Mouse (Mus musculus) hindbrain, embryonic 16.5 days (tissue): ENCODE data around the gene Zfp526. TPM values are rescaled to one million over a fixed set of nuclear protein-coding genes. Genes with fewer than 3 reads are reported as not detected.

ENCODE experiments used
- ATAC-seq: fragments of 200-750 bp; cut with Nextera tagmentation; 2 replicates; pipeline ENCODE4 v1.8.0; 2017; ENCODE audit warnings: moderate TSS enrichment, moderate library complexity
- H3K27ac ChIP-seq: fragments of 300-500 bp; sonication (generic); 2 replicates; pipeline ENCODE4 v1.5.1; 2014; ENCODE audit warnings: low read depth, mild to moderate bottlenecking, control low read depth, low read length, moderate library complexity
- H3K27me3 ChIP-seq: fragments of 300-500 bp; sonication (generic); replicated peaks from 2 replicates; pipeline ENCODE4 v1.6.1; 2014; ENCODE audit warnings: low read length; ENCODE audit not compliant: control insufficient read depth, insufficient read depth
- H3K36me3 ChIP-seq: fragments of 300-500 bp; sonication (generic); 2 replicates; pipeline ENCODE4 v1.6.1; 2014; ENCODE audit warnings: mild to moderate bottlenecking, low read length, moderate library complexity, mixed read lengths; ENCODE audit not compliant: control insufficient read depth, insufficient read depth
- H3K4me1 ChIP-seq: fragments of 300-500 bp; sonication (generic); 2 replicates; pipeline ENCODE4 v1.6.1; 2014; ENCODE audit warnings: low read depth, low read length; ENCODE audit not compliant: control insufficient read depth, insufficient read depth
- H3K4me2 ChIP-seq: fragments of 300-500 bp; sonication (generic); 2 replicates; pipeline ENCODE4 v1.6.1; 2014; ENCODE audit warnings: mild to moderate bottlenecking, low read length, control low read depth, moderate library complexity
- H3K4me3 ChIP-seq: fragments of 300-500 bp; sonication (generic); 2 replicates; pipeline ENCODE4 v1.5.1; 2014; ENCODE audit warnings: mild to moderate bottlenecking, low read length, control low read depth, moderate library complexity
- H3K9ac ChIP-seq: fragments of 300-500 bp; sonication (generic); 2 replicates; pipeline ENCODE4 v1.6.1; 2014; ENCODE audit warnings: low read depth, mild to moderate bottlenecking, control low read depth, low read length, moderate library complexity
- H3K9me3 ChIP-seq: fragments of 300-500 bp; sonication (generic); 2 replicates; pipeline ENCODE4 v1.6.1; 2014; ENCODE audit warnings: mild to moderate bottlenecking, low read length, moderate library complexity; ENCODE audit not compliant: control insufficient read depth
- WGBS: fragments of 180-500 bp; shearing (Covaris S2); extraction: QIAGEN DNeasy Blood & Tissue Kit; methylation state at CpG from one replicate; pipeline ENCODE4 v1.1.7; 2014; 5-methylcytosine and 5-hydroxymethylcytosine counted together
- polyA plus RNA-seq: library from polyadenylated mRNA; unstranded; fragments of >200 nt; fragmentation: Nextera tagmentation; extraction: Ambion mirVana; gene quantifications from 2 replicates; pipeline ENCODE4 v1.2.1, GENCODE M21; 2015

Gene Zfp526
- polyA plus RNA-seq, 1 experiment from 2014 or later: 1.8 TPM

DNA sequence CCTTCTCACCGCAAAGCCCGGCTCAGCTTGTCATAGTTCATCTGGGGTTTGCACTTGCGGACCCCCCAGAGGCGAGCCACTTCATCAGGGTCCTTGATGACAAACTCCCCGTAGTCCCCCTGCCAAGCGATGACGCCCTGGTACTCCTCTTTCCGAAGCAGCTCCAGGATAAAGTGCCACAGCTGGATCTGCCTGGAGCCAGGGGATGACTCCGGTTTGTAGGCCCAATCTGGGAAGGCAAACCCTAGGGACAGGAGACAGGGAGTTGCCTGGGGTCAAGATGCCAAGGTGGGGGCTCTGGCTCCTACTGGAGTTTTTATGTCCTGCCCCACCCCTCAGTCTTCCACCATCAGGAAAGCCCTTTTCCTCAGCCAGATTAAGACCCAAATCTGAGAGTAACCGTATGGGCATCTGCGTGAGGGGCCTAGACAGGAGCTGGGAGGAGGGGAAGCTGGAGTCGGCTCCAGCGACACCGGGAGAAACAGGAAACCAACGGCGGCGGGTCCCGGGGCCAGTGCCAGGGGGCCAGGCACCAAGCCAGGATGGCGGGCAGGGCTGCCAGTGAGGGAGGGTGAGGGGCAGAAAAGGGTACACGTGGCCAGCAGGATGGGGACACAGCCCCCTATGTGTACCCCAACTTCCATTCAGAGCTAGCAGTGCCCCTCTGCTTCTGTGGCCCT, 25.0 kb downstream of the Zfp526 start:
- H3K9ac ChIP-seq: peak overlapping the region; percentile 13; the same call in 1 of the 2 replicates
- WGBS: 55% methylated on average over 20 of the region's 20 CpGs
- H3K9me3 ChIP-seq: no peaks in the 10 kb centered on the region
- H3K4me2 ChIP-seq: peak overlapping the region; percentile 99
- H3K36me3 ChIP-seq: no peaks in the 10 kb centered on the region
- ATAC-seq: no peak
- peak overlapping the region; percentile 12; the same call in 1 of the 2 replicates for H3K4me3 ChIP-seq
- H3K4me1 ChIP-seq: peaks cover 38% of the 10 kb centered on the region
- H3K27ac ChIP-seq: peak overlapping the region; percentile 91; the same call in 1 of the 2 replicates
- no peaks in the 10 kb centered on the region for H3K27me3 ChIP-seq

DNA sequence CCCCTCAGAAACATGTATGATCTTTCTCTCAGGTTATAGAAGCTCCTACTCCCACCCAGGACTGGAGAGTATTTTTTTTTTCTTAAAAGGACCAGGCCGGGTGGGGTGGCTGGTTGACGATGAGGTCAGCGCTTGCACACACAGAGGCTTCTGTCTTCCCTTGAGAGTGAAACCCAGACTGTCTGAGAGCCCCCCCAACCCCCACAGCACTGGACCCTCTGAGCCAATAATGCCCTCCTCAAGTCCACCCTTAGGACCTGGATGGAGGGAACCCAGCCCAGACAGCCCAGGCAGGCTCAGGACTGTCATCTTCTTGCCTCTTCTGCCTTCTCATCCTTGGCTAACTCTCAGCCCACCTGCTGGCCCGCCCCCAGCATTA, 25.5 kb downstream of the Zfp526 start:
- WGBS: 22% methylated on average over 4 of the region's 4 CpGs
- H3K4me1 ChIP-seq: peaks cover 44% of the 10 kb centered on the region
- no peaks in the 10 kb centered on the region for H3K36me3 ChIP-seq
- peak overlapping the region; percentile 99 for H3K4me2 ChIP-seq
- peak overlapping the region; percentile 79; the same call in 1 of the 2 replicates for H3K9ac ChIP-seq
- H3K4me3 ChIP-seq: peak overlapping the region; percentile 86
- peak overlapping the region; percentile 91 for H3K27ac ChIP-seq
- no peak for ATAC-seq
- no peaks in the 10 kb centered on the region for H3K27me3 ChIP-seq
- no peaks in the 10 kb centered on the region for H3K9me3 ChIP-seq

DNA sequence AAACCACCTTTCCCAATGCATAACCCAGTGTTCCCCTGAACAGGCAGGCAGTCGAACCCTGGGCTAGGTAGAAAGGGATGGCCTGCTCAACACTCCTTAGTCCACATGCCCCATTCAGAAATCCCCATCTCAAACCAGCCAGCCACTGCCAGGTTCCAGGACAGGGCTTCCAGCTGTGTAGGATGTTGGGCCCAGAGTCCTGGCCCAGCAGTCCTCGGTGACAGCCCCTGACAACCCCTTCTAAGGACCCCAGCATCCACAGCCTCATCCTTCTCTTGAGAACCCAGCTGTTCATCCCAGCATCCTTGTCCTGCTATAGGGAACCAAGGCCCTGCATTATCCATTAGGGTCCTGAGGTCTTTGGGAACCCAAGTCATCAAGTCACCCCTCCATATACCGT, 26.3 kb downstream of the Zfp526 start:
- Histone ChIP-seq H3K4me1 (peaks cover 47% of the 10 kb centered on the region), H3K27me3 (no peaks in the 10 kb centered on the region), H3K27ac (peak overlapping the region; percentile 91), H3K36me3 (no peaks in the 10 kb centered on the region), H3K4me3 (peak overlapping the region; percentile 86), H3K9me3 (no peaks in the 10 kb centered on the region), H3K9ac (peak overlapping the region; percentile 79), H3K4me2 (peak overlapping the region; percentile 99)
- ATAC-seq: no peak
- WGBS: 10% methylated on average over 3 of the region's 3 CpGs

DNA sequence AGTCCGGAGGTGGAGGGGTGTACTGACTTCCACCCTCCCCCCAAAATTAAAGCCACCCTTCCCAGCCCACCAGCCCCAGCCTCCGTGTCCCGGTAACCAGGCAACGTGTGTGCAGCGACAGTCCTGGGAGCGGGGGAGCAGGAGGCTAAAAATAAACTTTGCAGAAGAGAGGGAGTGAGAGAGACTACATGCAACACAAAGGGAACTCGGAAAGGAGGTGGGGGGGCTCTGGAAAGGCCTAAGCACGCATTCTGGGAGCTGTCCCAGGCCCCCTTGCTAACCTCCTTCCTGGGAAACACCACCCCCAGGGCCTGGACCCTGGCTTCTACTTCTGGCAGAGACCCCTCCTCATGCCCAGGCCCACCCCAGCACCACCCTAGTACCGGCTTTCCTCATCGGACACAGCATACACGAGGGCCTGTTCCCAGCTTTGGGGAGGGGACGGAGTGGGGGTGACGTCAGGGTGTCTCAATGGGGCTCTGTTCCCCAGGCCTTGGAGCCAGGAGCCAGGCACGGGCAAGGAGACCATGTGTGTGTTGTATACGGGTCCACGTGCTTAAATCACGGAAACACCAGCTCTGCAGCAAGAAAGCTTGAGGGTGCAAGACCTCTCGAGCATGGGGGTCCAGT, 26.9 kb downstream of the Zfp526 start:
- peak overlapping the region; percentile 91 for H3K27ac ChIP-seq
- H3K27me3 ChIP-seq: no peaks in the 10 kb centered on the region
- peak overlapping the region; percentile 86 for H3K4me3 ChIP-seq
- H3K9ac ChIP-seq: peak overlapping the region; percentile 79
- H3K4me2 ChIP-seq: peak overlapping the region; percentile 99
- H3K4me1 ChIP-seq: peaks cover 47% of the 10 kb centered on the region
- H3K9me3 ChIP-seq: no peaks in the 10 kb centered on the region
- WGBS: 3% methylated on average over 18 of the region's 18 CpGs
- peak; percentile 53 for ATAC-seq
- H3K36me3 ChIP-seq: no peaks in the 10 kb centered on the region

- H3K4me2 ChIP-seq: peak overlapping the region; percentile 99
- H3K4me3 ChIP-seq: peak overlapping the region; percentile 86
- 0% methylated on average over 22 of the region's 25 CpGs for WGBS
- ATAC-seq: no peak; the same call in 1 of the 2 replicates
- no peaks in the 10 kb centered on the region for H3K36me3 ChIP-seq
- peak overlapping the region; percentile 79 for H3K9ac ChIP-seq
- no peaks in the 10 kb centered on the region for H3K27me3 ChIP-seq
- H3K4me1 ChIP-seq: peaks cover 47% of the 10 kb centered on the region
- H3K9me3 ChIP-seq: no peaks in the 10 kb centered on the region
- peak overlapping the region; percentile 91 for H3K27ac ChIP-seq
Measured at GRCm38 (mm10) chr7:25248846-25249313, 27.7 kb downstream of the Zfp526 start.

DNA sequence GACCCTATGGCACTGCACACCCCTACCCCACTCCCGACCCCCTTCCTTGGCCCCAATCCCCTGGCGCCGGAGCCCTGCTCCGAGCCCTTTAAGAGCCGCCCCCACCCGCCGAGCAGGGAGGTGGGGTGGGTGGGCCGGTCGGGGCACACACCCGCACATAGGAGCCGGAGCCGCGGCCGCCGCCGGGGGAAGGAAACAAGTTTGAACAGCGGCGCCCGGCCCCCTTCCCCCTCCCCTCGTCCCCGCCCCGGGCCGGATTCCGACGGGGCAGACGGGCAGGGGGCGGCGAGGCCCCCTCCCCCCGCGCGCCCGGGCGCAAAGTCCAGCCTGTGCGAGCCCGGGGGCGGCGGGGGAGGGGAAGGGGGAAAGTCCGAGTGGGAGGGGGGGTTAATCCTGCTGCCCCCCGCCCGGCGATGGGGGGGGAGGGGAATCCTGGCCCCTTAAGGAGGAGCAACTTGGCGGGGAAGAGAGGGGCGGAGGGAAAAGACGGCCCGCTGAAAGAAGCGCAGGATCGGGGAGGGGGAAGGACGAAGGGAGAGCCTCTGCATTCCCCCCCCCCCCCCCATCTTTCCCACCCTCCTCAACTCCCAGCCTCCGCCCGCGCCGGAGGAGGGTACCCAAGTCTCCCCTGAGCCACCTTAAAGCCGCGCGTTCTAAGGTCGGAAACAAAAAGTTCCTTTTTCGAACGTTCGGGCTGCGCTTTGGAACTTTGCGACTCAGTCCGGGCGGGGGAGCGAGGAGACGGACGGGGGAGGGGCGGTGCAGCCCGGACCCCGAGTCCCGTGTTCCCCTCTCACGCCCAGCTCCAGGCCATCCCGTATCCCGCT, 28.3 kb downstream of the Zfp526 start:
- peak overlapping the region; percentile 99 for H3K4me2 ChIP-seq
- H3K4me1 ChIP-seq: peaks cover 47% of the 10 kb centered on the region

DNA sequence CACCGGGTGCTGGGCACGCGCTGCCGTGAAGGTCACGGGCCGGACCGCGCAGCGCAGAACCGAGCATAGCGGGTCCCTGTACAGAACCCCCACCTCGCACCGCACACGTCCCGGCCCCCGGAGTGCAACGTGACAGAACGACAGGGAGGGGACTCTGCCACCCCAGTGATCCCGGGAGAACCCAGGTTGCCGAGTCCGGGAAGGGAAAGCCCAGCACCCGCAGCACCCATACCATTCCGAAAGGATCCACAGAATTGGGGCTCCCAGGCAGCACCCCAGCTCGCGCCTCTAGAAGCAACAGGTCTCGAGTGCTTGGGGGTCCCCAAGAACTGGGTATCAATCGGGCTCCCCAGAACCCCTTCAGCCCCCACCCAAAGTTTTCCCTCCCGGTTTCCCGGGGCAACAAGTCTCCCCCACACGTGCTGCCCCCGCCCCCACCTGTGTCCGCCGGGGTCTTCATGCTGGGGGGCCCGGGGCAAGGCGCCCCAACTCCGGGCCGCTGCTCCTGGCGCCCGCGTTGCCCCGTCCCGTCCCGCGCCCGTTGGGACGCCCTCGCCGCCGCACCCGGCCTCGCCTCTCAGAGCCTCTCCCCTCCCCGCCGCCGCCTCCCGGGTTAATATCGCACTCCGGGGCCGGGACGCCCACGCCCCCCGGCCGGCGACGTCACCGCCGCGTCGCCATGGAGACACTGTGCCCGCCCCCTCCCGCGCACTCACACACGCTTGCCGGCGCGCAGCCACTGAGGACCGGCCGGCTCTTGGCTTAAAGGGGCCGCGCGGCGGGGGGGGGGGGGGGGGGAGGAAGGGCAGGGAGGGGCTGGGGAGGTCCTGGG, 29.1 kb downstream of the Zfp526 start, which contains the start of gene Erf:
Gene Erf (minus strand): TSS at position 621 of the 832 bp plus-strand sequence.
- Histone ChIP-seq H3K27ac (peak within 1 kb of the TSS; percentile 91), H3K4me3 (peak within 1 kb of the TSS; percentile 86), H3K27me3 (no peaks in the 10 kb centered on the region), H3K9me3 (no peaks in the 10 kb centered on the region), H3K4me2 (peak within 1 kb of the TSS; percentile 99), H3K4me1 (peaks cover 47% of the 10 kb centered on the region), H3K9ac (peak within 1 kb of the TSS; percentile 79), H3K36me3 (no peaks in the 10 kb centered on the region)
- ATAC-seq: peak; percentile 82
- WGBS: under 1% methylated on average over 68 of the region's 81 CpGs

More for the DNA sequence above, 28.3 kb downstream of the Zfp526 start:
- peak overlapping the region; percentile 91 for H3K27ac ChIP-seq
- under 1% methylated on average over 37 of the region's 73 CpGs for WGBS
- no peaks in the 10 kb centered on the region for H3K27me3 ChIP-seq
- peak; percentile 35 for ATAC-seq
- no peaks in the 10 kb centered on the region for H3K9me3 ChIP-seq
- H3K4me3 ChIP-seq: peak overlapping the region; percentile 86
- H3K9ac ChIP-seq: peak overlapping the region; percentile 79
- no peaks in the 10 kb centered on the region for H3K36me3 ChIP-seq

GRCm38 (mm10) chr7:25251071-25251791, 30.0 kb downstream of the Zfp526 start:
- peak; percentile 13; the same call in 1 of the 2 replicates for ATAC-seq
- no peaks in the 10 kb centered on the region for H3K9me3 ChIP-seq
- peak overlapping the region; percentile 99 for H3K4me2 ChIP-seq
- no peaks in the 10 kb centered on the region for H3K27me3 ChIP-seq
- no peaks in the 10 kb centered on the region for H3K36me3 ChIP-seq
- peaks cover 41% of the 10 kb centered on the region for H3K4me1 ChIP-seq
- H3K27ac ChIP-seq: peak overlapping the region; percentile 91
- H3K4me3 ChIP-seq: peak overlapping the region; percentile 86
- 1% methylated on average over 22 of the region's 22 CpGs for WGBS
- H3K9ac ChIP-seq: peak overlapping the region; percentile 79
